Mouse (Mus musculus): Measurements from ENCODE around the gene Olfr12.
A peak's percentile ranks its signal among the peaks of the same experiment; 100 is the strongest.

Gene Olfr12

DNA sequence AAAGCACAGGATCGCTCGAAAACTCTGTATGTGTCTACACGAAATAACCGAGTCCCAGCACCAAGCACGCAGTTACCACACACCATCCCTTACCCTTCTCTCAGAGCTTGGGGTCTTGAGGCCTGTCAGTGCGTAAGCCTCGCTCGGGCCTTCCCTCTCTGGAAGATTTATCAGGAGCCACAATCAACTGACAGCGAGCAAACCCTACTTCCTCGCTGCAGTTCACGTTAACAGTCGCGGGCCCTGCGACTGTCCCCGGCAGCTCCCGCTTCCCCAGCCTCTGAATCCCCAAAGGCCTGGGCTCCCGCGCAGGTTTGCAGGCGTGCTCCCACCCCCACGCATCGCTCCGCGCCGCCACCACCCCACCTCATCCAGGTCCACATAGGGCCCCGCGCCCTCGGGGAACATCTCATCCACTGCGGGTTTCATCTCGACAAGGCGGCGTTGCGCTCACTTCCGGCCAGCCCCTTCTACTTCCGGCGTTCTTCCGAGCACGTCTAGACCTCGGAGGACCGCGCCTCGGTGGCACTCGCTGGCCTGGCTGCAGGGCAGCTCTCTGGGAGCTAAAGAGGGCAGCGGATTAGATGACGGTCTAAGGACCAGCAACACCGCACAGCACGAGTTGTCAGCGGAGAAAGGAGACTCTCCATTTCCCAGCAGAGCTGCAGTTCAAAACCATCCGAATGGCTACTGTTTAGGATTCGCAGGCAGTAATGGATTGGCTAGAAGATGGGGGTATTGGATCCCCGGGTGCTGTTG is 24.1 kb downstream of the Olfr12 start, which contains the start of gene Cops9:
Cops9 (minus strand) TSS at position 472 of the 759 bp plus-strand sequence.
- DNase-seq, result peak; percentile 91

DNA sequence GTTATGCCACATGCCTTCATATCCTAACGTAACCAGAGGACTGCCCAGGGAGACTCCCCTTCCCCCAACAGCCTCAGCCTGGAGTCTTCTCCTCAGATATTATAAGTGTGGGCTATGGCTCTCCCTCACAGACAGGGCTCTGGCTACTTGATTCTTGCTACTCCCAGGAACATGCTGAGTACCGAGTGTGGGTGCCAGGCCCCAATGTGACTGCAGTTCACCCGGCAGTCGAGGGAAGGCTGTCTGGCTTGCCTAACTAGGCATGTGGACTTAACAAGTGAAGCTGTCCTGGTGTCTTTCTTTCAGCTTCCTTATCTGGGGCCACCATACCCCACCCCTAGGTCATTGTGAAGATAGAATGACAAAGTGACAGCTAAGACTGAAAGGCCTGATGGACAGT is 26.1 kb downstream of the Olfr12 start:
- DNase-seq, result no peak

DNA sequence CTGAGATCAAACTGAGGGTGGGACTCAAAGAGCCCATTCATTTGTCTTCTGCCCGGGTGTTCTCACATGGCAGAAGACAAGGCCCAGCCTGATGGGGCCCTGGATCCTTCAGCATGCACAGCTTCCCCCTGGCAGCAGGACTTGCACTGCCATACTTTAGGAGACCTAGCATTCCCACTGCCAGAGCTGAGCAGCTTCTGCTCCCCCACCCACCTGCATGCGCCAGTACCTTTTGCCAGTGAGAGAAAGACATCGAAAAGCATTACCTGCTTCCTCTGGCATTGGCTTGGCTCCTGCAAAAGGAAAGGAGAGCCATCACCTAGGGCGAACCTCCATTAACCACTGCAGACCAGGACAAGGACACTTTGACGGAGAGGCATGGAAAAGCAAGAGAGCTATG is 27.3 kb downstream of the Olfr12 start:
- no peak for DNase-seq

- DNase-seq, result no peak
Measured at GRCm38 (mm10) chr1:92646111-92646510, 28.5 kb downstream of the Olfr12 start.

GRCm38 (mm10) chr1:92646601-92647000 is 29.0 kb downstream of the Olfr12 start:
- DNase-seq, result no peak

DNA sequence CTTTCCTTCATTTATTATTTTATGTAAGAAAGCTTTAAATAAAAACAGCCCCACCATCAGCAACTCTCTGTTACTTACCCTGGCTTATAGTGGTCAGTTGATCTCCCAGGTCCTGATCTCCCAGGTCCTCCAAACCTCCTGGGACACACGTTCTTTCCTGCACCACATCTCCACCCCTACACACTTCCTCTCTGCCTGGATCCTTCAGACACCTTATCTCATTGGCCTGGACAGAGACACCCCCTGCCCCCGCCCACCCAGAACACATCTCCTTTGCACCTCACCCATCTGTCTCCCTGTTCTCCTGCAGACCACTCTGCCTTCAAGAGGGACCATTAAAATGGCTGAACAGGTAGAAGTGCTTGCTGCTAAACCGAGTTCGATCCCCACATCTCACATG is 29.4 kb downstream of the Olfr12 start:
- DNase-seq, result no peak

DNA sequence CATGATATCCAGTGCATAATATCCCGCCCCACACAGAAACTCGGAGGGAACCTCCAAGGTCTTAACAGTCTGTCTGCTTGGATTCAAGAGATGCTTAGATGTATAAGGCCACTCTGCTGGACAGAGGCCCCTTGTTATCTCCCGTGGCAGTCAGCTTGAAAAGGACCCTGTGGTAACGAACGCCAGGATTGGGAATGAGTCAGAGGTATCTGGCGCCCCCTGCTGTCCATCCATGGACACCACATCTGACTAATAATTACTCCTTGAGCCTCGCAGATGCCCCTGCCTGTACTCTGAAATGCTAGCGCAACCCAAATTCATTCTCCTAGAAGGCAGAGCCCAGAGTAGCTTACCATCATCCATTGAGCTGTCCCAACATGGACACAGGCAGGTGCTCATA is 30.2 kb downstream of the Olfr12 start:
- peak; percentile 72 for DNase-seq

DNA sequence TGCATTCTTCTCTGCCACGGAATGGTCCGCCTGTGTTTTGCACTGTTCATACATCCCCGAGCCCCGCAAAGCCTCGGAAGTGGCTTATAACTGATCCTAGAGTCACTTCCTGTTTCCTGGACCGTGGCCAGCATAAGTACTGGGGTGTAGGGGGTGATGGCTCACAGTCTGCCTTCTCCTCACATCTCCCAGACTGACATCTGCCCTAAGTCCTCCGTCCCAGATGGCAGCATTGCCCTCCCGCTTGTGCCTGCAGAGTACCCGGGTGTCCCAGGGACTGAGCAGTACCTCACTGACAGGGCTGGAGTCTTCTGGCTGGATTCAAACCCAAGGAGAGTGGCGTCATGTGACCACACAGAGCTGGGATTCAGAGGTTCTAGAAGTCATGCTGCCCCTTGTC is 30.6 kb downstream of the Olfr12 start:
- DNase-seq, result no peak

DNA sequence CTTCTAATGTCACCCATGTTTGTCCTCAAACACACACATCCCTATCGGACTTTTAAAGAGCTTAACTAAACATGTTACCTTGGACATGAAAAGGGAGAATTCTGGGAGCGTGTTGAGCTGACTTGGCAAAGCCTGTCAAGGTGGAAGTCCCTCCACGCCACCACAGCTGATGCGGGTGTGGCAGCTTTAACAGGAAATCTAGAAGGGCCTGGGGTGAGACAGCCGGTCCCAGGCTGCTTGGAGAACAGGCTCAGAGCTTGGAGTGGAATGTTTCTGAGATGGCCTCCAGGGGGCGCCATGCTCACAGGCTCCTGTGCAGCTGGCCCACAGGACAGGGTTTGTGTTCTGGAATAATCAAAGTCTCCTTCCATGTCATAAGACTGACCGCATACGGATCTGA is 31.1 kb downstream of the Olfr12 start, which contains the start of gene Otos:
Otos (minus strand) TSS at position 169 of the 400 bp plus-strand sequence.
- DNase-seq, result peak; percentile 71

GRCm38 (mm10) chr1:92651467-92651866 is 33.9 kb downstream of the Olfr12 start:
- DNase-seq, result no peak

GRCm38 (mm10) chr1:92653179-92653578 is 35.6 kb downstream of the Olfr12 start:
- no peak for DNase-seq

GRCm38 (mm10) chr1:92654676-92655075 is 37.1 kb downstream of the Olfr12 start:
- no peak for DNase-seq

- DNase-seq, result no peak
Measured at GRCm38 (mm10) chr1:92657025-92657820, 39.6 kb downstream of the Olfr12 start.

- DNase-seq, result no peak
Measured at GRCm38 (mm10) chr1:92659392-92659791, 41.8 kb downstream of the Olfr12 start.

GRCm38 (mm10) chr1:92667106-92667505 is 49.5 kb downstream of the Olfr12 start:
- peak; percentile 38 for DNase-seq

DNA sequence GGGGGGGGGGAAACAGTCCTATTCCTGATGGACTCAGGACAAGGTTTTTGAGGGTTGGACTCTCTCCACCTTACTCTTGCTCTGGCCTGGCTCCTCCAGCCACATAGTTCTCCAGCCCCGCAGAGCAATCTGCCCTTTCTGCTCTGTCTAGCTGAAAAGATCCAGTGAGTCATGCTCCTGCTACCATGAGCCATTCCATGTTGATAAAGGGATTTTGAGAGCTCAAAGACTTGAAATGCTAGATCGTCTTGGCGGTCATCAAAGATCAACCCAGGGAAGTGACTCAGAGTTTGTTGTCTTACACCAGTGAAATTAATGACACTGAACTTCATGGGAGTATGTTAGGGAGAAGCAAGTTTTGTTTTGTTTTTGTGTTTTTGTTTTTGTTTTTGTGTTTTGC is 51.8 kb downstream of the Olfr12 start:
- DNase-seq, result no peak

DNA sequence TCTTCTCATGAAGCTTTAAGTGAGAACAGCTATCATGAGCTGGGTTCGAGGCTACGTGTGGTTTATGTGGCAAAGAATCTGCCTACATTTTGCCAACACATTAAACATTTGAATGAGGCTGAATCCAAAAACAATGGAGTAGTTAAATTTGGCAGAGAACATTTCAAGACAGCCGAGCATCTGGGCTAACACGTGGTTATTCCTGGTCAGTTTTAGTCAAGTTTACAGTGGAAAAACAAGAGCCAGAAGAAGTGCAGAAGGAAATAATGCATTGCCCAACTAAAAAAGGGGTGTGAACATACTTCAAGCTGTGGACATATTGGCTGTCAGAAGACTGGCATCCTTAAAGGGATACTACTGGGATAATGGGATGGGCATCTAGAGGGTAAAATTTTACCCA is 53.7 kb downstream of the Olfr12 start:
- no peak for DNase-seq

All from kidney, adult 18-20 months (tissue).